Mouse (Mus musculus) right cerebral cortex, adult 18-20 months (tissue): ENCODE measurements at regions not wholly inside any gene's neighbourhood (a gene's known extent, or its start where the extent isn't known, plus 50 kb on each side); places are given as distances from the start of the nearest gene placed in this dataset.
A peak's percentile ranks its signal among the peaks of the same experiment; 100 is the strongest.

Experiments used
- DNase-seq: peaks from one replicate; pipeline ENCODE4 v3.0.0; 2022; ENCODE audit warnings: mixed read lengths

DNA sequence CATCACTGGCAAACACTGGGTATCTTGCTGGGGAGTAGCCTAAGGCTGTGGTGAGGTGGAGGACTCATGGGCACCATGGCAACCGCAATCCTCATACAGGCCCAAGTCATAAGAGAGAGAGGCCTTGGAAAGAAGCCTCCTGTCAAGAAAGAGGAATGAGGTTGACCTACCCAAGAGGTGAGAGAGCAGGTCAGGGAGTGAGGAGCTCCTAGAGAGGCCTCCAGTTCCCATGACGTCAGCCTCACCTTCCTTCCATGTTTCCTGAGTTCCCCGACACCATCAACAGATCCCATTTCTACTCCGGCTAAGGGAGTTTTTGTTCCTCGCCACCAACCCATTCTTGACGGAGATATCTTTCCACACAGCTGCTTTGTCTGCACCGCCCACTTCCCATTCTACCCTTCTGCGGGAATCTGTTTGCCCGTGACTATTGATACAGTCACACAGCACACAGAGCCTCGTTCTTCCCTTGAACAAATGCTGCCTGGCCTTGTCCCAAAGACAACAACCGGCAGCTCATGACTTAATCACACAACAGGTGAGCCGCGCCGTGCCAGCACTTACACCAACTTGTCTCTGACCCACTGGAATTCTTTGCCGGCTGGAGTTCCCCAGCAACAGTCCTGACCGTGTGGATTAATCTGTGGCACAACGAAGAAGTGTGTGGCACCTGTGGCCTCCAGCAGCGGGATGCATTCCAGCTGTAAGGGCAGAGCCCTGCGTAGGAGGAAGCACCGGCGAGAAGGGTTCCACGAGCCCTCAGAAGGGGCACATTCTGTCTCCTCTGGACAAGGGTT is 111.8 kb upstream of the Rreb1 start:
- no peak for DNase-seq

DNA sequence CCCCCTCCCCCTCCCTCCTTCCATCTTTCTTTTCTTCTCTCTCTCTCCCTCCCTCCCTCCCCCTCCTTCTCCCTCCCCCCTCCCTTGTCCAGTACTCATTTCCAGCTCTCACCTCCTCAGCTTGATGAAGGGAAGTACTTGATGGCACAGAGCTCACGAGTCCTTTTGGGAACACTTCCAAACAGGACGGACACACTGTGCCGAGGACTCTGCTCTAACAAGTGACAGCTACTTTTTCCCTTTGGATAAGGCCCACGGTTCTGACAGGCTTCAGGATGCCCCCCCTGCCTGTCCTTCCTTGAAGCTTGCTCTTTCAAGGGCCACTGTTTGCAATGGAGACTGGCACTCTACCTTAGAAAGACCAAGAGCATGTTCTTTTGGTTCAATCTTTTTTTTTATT is 110.8 kb upstream of the Rreb1 start:
- no peak for DNase-seq

- no peak for DNase-seq
Measured at GRCm38 (mm10) chr13:37667871-37668270, 110.3 kb upstream of the Rreb1 start.

DNA sequence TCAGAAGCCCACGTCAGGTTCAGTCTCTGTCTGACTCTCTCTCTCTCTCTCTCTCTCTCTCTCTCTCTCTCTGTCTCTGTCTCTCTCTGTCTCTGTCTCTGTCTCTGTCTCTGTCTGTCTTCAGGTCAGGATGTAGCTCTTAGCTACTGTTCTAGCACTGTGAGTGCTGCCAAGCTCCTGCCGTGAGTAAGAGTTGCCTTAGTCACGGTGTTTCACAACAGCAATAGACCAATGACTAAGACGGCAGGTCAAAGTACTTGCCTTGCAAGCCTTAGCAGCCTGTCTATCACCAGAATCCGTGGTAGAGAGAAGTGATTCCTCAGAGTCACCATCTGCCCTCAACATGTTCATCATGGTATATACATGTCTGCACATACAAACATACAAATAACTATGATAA is 107.1 kb upstream of the Rreb1 start:
- DNase-seq = no peak

- no peak for DNase-seq
Measured at GRCm38 (mm10) chr13:37674676-37675350, 103.4 kb upstream of the Rreb1 start.

DNA sequence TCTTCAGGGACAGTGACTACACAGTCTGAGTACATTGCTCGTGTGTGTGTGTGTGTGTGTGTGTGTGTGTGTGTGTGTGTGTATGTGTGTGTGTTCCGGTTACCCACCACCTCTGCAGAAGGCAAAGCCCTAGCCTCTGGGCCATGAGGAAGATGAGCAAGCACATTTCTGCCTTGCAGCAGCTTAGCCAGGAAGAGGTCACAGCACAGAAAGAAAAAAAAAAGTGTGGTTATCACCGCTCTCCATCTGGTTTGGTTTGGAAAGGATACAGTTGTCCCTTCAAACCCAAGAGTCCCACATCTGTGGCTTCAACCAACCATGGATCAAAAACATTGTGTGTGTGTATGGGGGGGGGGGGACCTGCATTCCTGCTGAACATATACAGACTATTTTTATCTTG is 102.5 kb upstream of the Rreb1 start:
- no peak for DNase-seq

- no peak for DNase-seq
Measured at GRCm38 (mm10) chr13:37676912-37677311, 101.3 kb upstream of the Rreb1 start.

DNA sequence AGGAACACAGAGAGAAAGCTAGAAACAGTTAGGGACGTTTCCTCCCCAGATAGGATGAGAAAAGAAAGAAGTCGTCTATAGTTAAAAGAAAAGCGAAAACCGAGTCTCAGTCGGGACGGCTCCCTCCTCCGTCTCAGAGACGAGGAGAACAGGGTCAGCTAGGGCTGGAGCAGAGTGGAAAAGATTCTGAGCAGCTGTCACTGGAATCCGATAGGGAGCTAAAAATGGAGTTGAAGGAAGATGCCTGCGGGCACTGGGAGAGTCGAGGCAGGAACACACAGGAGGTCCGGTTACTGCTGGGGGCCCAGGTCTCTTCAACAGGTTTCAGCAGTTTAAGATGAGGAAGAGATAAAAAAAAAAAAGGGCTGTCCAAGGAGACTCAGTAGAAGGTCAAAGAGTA is 99.9 kb upstream of the Rreb1 start:
- no peak for DNase-seq

GRCm38 (mm10) chr13:37678772-37679171 is 99.4 kb upstream of the Rreb1 start:
- no peak for DNase-seq

DNA sequence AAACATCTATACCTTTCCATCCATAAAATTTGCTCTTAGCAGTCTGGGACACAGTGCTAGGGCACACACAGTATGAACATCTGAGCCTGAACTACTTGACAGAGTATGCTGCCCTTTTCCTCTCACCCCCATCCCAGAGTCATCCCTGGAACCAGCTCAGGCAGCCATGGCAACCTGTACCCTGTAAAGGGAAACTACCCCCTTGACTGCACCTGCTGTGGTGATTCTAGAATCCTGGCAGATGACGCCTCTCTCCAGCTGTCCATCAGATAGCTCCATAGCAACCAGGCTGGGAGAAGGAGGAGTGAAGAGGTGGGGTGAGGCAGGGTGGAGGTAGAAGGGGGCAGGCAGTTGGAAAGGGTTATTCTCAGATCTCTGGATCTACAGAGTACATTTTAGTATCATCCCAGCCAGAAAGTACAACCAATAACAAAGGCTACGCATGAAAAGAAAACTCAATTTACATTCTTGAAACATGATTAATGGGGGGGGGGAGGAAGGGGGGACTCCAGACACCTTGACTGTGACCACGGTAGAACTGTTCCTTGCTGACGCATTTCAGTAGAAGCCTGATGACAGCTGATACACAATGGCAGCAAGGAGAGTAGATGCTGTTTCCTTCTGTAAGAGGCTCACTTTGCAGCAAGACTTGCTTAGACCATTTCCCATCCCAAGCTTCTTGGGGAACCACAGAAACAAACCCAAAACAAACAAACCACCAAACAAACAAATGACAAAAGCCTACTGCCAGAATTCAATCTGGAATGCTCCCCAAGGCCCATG is 97.2 kb upstream of the Rreb1 start:
- DNase-seq = peak; percentile 31

DNA sequence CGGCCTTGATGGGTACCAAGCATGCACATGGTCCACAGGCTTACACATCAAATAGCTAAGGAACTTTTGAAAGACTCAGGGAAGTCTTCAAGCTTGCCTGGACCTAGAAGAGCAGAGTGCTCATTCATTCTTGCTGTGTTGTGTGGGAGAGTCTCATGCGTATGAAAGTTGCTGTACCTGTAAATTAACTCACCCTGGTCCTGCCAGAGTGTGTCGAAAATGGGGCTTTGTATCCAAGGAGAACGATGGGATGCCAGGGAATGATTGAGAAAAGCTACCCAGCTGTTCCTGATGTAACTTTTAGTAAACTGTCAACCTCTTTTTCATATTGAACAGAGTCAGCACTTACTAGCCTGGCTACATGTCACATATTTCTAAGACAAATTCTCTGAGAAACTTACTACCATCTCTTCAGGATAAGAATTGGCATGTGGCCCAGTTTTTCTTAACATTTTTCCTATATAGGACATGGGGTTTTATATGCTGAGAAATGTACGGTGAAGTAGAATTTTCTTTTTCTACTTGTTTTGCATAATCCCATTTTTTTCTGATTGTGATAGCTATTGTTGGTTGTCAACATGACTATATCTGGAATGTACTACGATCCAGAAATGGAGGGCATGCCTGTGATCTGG is 95.0 kb upstream of the Rreb1 start:
- no peak for DNase-seq

DNA sequence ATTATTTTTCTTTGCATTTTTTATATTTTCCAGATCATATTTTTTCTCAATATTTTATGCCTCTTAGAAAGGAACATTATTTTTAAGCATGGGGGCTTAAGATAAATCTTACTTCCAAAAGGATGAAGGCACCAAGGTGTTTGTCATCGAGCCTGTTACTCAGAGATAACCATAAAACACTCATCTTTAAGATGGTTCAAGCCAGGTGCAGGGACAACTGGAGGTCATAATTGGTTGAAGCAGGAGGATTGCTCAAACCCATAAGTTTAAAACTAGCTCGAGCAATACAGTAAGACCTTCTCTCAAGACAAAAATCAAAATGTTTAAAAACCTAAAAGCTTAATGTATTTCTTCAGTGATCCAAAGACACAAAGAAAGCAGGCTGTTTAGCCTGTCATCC is 92.6 kb upstream of the Rreb1 start:
- no peak for DNase-seq

DNA sequence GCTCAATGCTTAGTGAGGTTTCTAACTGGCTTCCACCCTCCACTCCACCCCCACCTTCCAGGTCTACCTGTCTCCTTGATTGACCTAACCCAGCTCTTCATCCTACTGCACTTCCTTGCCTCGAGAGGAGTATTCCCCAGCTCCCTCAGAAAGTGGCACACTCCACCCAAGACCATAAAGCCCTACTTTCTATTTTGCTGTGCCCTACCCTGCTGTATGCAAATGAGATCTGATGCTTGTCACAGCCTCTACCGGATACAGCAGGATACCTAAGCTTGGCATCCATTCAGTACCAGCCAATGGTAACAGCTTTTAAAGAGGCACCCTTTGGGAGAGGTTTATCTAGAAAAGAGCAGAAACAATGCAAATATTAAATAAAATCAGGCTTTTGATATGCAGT is 92.1 kb upstream of the Rreb1 start:
- DNase-seq = no peak

GRCm38 (mm10) chr13:37689127-37689777 is 88.9 kb upstream of the Rreb1 start:
- DNase-seq = no peak

- no peak for DNase-seq
Measured at GRCm38 (mm10) chr13:37691855-37692445, 86.2 kb upstream of the Rreb1 start.

DNA sequence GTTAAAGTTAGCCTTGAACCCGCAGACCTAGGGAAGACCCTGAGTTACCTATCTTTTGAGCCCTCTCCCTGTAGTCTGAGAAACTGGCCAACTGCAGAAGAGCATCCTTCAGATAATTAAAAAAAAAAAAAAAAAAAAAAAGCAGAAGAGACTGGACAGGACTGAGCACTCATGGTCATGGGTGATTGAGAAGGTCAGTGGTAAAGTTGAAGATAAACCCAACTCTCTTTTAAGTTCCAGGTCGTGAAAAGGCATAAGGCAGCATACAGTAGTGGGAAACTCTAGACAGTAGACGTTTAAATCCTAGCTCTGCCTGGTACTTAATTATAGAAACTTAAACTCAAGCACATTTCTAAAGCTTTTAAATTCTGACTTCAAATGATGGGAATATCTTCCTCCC is 84.6 kb upstream of the Rreb1 start:
- no peak for DNase-seq

- DNase-seq = no peak
Measured at GRCm38 (mm10) chr13:37704475-37704874, 73.7 kb upstream of the Rreb1 start.

- no peak for DNase-seq
Measured at GRCm38 (mm10) chr13:37705482-37705881, 72.7 kb upstream of the Rreb1 start.

- no peak for DNase-seq
Measured at GRCm38 (mm10) chr13:37710913-37711312, 67.3 kb upstream of the Rreb1 start.

DNA sequence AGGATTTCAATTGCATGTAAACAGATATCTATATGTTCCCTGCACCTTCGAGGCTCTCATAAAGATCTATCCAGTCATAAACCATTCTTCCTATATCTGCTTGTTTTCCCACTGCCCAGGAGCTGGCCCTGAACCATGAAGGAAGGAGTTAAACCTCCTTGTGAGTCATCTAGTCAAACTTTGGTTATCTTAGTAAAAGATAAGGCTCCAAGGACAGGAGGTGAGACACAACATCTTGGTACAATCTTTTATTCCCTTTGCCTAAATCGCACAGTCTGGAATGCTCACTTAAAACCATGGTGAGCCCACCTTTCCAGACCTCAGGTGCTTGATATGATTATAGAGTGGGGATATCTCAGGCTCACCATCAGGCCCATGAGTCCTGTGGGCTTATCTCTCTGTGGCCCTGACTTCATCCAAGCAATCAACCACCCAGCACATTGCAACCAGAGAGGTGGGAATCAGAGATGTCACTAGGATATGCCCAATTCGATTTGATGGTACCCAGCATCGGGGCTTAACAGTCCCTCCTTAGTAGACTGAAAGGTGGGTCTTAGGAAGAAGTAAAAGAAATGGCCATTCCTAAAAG is 65.2 kb upstream of the Rreb1 start:
- no peak for DNase-seq

GRCm38 (mm10) chr13:37715058-37715712 is 63.0 kb upstream of the Rreb1 start:
- DNase-seq = no peak
